Mouse (Mus musculus): ENCODE results near the gene Slc41a1.

- TF ChIP-seq CTCF (IDR thresholded peaks at IDR 0.05; ENCODE audit: extremely low read depth, insufficient read length, insufficient replicate concordance, low read depth, low read length) = no peak
- no peak for TF ChIP-seq POLR2A (IDR thresholded peaks at IDR 0.05; ENCODE audit: low read depth, low read length)
These were observed 64.1 kb downstream of the Slc41a1 start for GRCm38 (mm10) chr1:131891436-131891835.

Data from small intestine, adult 2 months (tissue).